ENCODE assay signal across 20 mouse cellular contexts in the genomic region with DNA sequence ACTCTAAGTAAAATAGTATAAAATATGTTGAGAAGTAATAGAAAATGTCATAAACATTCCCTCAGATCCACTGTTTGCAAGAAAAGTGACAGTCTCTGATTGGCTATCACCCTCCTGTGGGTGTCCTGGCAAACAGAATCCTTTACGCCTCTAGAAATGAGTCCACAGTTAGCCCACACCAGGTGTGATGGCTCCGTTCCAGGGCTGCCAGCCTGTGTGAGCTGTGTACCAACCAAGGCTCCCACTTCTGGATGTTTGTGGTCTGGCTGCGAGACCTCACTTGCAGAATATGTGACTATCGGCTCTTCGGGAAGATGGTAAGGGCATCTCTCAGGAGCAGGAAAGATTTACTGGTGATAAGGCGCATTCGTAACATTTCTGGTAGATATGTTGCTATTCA.
"Had no signal": no experiment of that assay in that cellular context is flagged by ENCODE, and none has a peak within 500 bp of the region (broad histone marks: within the 10 kb centered on the region; RNA-seq: fewer than 3 reads in every experiment).

No protein-coding gene starts in this region.

- H3K27me3 ChIP-seq: liver, embryonic 15.5 days; lung, embryonic 15.5 days; midbrain, embryonic 13.5 days; midbrain, embryonic 15.5 days; neural tube, embryonic 13.5 days; neural tube, embryonic 15.5 days had no signal

- H3K4me1 ChIP-seq: lung, embryonic 15.5 days; midbrain, embryonic 13.5 days; midbrain, embryonic 15.5 days; neural tube, embryonic 13.5 days; neural tube, embryonic 15.5 days had no signal

- H3K9ac ChIP-seq: liver, embryonic 15.5 days; liver, postnatal 0 days; lung, embryonic 15.5 days; midbrain, embryonic 13.5 days; midbrain, embryonic 15.5 days; neural tube, embryonic 13.5 days; neural tube, embryonic 15.5 days had no signal

- H3K36me3 ChIP-seq: liver, embryonic 15.5 days; lung, embryonic 15.5 days; midbrain, embryonic 13.5 days; midbrain, embryonic 15.5 days; neural tube, embryonic 13.5 days; neural tube, embryonic 15.5 days had no signal

- ATAC-seq: liver, postnatal 0 days; lung, postnatal 0 days; midbrain, embryonic 13.5 days; midbrain, embryonic 15.5 days had no signal

- H3K4me2 ChIP-seq: liver, embryonic 15.5 days; lung, embryonic 15.5 days; midbrain, embryonic 11.5 days; midbrain, embryonic 13.5 days; midbrain, embryonic 15.5 days; neural tube, embryonic 13.5 days; neural tube, embryonic 15.5 days had no signal

- H3K9me3 ChIP-seq: liver, embryonic 15.5 days; lung, embryonic 15.5 days; megakaryocyte, embryonic 14.5 days; midbrain, embryonic 13.5 days; midbrain, embryonic 15.5 days; neural tube, embryonic 13.5 days; neural tube, embryonic 15.5 days had no signal

- H3K27ac ChIP-seq: liver, embryonic 15.5 days; lung, embryonic 15.5 days; macrophage; midbrain, embryonic 13.5 days; midbrain, embryonic 15.5 days; neural tube, embryonic 13.5 days; neural tube, embryonic 15.5 days had no signal

- DNase-seq: liver, postnatal 0 days; lung, adult 2 months; lung, postnatal 14 days; lung, postnatal 36 days; retina, postnatal 1 day; right cerebral cortex, adult 18-20 months; right cerebral cortex, postnatal 25 days; right cerebral cortex, postnatal 4 days; spleen, adult 18-20 months; thymus, adult 2 months had no signal

- H3K4me3 ChIP-seq: liver, embryonic 15.5 days; lung, embryonic 15.5 days; megakaryocyte, embryonic 14.5 days; midbrain, embryonic 13.5 days; midbrain, embryonic 15.5 days; neural tube, embryonic 13.5 days; neural tube, embryonic 15.5 days had no signal
